Mouse (Mus musculus) heart, adult 2 months (tissue): ENCODE measurements around the gene Sh3rf1. TPM values are rescaled to one million over a fixed set of nuclear protein-coding genes. Genes with fewer than 3 reads are reported as not detected.
A peak's percentile ranks its signal among the peaks of the same experiment; 100 is the strongest.

Experiments
- DNase-seq, 2 experiments: peaks; one replicate each; pipeline ENCODE4 v3.0.0; 2021
- H3K27ac ChIP-seq: fragments of 200-600 bp; 2 replicates; pipeline ENCODE4 v1.8.1; 2022
- H3K27me3 ChIP-seq: fragments of 200-500 bp; 2 replicates; pipeline ENCODE4 v1.6.1; 2012; ENCODE audit warnings: mild to moderate bottlenecking, low read length, inconsistent platforms, mixed read lengths; ENCODE audit not compliant: control insufficient read depth, insufficient read depth
- H3K36me3 ChIP-seq: fragments of 200-500 bp; 2 replicates; pipeline ENCODE4 v1.6.1; 2012; ENCODE audit warnings: low read length, inconsistent platforms; ENCODE audit not compliant: control insufficient read depth, insufficient read depth
- H3K4me1 ChIP-seq: fragments of 200-500 bp; 2 replicates; pipeline ENCODE4 v1.6.1; 2011; ENCODE audit warnings: low read length; ENCODE audit not compliant: control insufficient read depth, insufficient read depth
- H3K4me3 ChIP-seq: fragments of 200-600 bp; 2 replicates; pipeline ENCODE4 v1.8.1; 2022
- H3K79me2 ChIP-seq: fragments of 200-500 bp; replicated peaks from 2 replicates; pipeline ENCODE4 v1.6.1; 2012; ENCODE audit warnings: mild to moderate bottlenecking, inconsistent platforms, low read length, moderate library complexity, mixed read lengths; ENCODE audit not compliant: control insufficient read depth, insufficient read depth
- H3K9ac ChIP-seq: fragments of 200-500 bp; 2 replicates; pipeline ENCODE4 v1.6.1; 2012; ENCODE audit warnings: low read depth, mild to moderate bottlenecking, control low read depth, inconsistent platforms, low read length, mixed read lengths
- CTCF ChIP-seq: fragments of 200-600 bp; IDR thresholded peaks from 2 replicates; pipeline ENCODE4 v1.8.1; 2022; ENCODE audit warnings: antibody characterized with exemption, mild to moderate bottlenecking, moderate library complexity
- EP300 ChIP-seq: fragments of 200-500 bp; IDR thresholded peaks from 2 replicates; pipeline ENCODE4 v1.6.1; 2011; ENCODE audit warnings: low read depth, low read length, control low read depth; ENCODE audit not compliant: insufficient read depth
- POLR2A ChIP-seq: fragments of 200-500 bp; IDR thresholded peaks from 2 replicates; pipeline ENCODE4 v1.6.1; 2011; ENCODE audit warnings: mild to moderate bottlenecking, low read depth, low read length, control low read depth; ENCODE audit not compliant: insufficient read depth
- WGBS: fragments of 180-500 bp; shearing (Covaris S2); methylation state at CpG from one replicate; pipeline ENCODE4 v1.1.7; 2018; 5-methylcytosine and 5-hydroxymethylcytosine counted together
- intact Hi-C: fragments of 180-260 bp; cut with DNase I; formaldehyde crosslinking; loops from one replicate; pipeline ENCODE4 v1.15.1; 2025
- long read RNA-seq: library from polyadenylated mRNA; stranded (forward); transcript quantifications from one replicate; pipeline ENCODE4 v2.0.0, GENCODE M21; 2021
- polyA plus RNA-seq: library from polyadenylated mRNA; depleted of rRNA; stranded (reverse); fragments of >200 nt; gene quantifications from 2 replicates; pipeline ENCODE4 v1.2.3, GENCODE M21; 2012; rRNA removed
- total RNA-seq, 2 experiments: library from RNA; stranded (reverse); gene quantifications; 2 replicates each; pipeline ENCODE4 v1.2.3; 2021

Gene Sh3rf1
- total RNA-seq (1 to 10 TPM; 4.8 to 4.9 TPM), polyA plus RNA-seq (3.1 and 4.2 TPM in 2 replicates)
- long read RNA-seq = 0 reads

- Histone ChIP-seq H3K36me3 (peaks cover 7% of the 10 kb centered on the region; the same call in 1 of the 2 replicates), H3K4me3 (peak within 1 kb of the TSS; percentile 95), H3K27me3 (no peaks in the 10 kb centered on the region), H3K79me2 (no peaks in the 10 kb centered on the region; the same call in 1 of the 2 replicates), H3K4me1 (peaks cover 6% of the 10 kb centered on the region), H3K9ac (peak within 1 kb of the TSS; percentile 99), H3K27ac (peak within 1 kb of the TSS; percentile 88)
- no peak for TF ChIP-seq POLR2A
- peak; percentile 59 for TF ChIP-seq CTCF
- DNase-seq = peak; percentile 89 to 91
- intact Hi-C loops = loop anchor here (2.0 to 10.0 kb wide), 5 partner anchors 59 to 263 kb away; partner anchors contain the start of genes Cbr4 and Clcn3
- WGBS = under 1% methylated on average over 82 of the region's 84 CpGs
These were observed at the start of gene Sh3rf1 for GRCm38 (mm10) chr8:61223729-61224379. Sh3rf1 (plus strand) TSS chr8:61223872.

DNA sequence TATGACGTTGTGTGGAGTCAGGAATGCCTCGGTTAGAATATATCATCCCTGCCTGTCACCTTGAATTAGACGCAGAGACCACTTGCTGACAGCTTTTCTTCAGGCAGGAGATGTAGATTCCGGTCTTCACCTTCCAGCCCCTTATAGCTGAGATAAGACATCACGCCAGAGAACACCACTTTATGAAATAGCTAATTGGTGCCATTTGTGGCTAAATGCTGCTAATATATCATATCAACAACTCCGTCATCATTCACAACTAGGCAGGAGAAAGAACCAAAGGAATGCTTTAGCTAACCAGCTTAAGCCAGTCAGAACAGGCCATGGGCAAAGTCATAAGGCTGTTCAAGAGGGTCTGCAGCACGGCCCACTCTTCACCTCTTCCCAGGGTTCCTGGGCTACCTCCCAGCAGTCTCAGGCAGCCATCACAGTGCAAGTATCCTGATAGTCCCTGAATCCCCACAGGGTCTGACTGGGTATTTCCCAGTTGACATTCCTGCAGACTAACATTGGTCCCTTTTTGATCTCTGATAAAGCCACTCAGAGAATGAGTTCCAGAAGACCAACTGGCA is 49.7 kb upstream of the Sh3rf1 start:
- 63% methylated on average over 7 of the region's 7 CpGs for WGBS
- Histone ChIP-seq H3K79me2 (no peaks in the 10 kb centered on the region), H3K27ac (no peak overlapping the region), H3K36me3 (no peaks in the 10 kb centered on the region), H3K4me3 (no peak overlapping the region), H3K27me3 (no peaks in the 10 kb centered on the region), H3K4me1 (no peaks in the 10 kb centered on the region), H3K9ac (no peak overlapping the region)
- TF ChIP-seq CTCF = no peak
- no peak for TF ChIP-seq POLR2A
- no peak for TF ChIP-seq EP300
- no peak for DNase-seq
- intact Hi-C loops = no loop called here

DNA sequence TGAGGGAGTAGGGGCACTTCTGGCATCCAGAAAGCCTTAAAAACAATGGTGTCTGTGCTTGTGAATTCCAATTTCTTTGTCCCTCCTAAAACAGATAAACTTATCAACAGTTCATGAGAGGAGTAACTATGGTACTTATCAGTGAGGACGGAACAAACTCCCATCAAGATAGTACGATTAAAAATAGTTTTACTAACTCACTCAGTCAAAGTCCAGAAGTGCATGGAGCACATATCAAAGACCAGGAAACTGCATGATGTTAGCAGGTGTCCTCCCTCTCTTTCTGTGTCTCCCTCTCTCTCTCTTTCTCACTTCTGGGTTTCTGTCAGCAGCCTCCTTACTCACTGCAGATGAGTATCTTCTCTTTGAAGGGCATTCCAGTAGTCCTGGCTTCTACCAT is 47.8 kb upstream of the Sh3rf1 start:
- H3K4me1 ChIP-seq = no peaks in the 10 kb centered on the region

GRCm38 (mm10) chr8:61177680-61178593 is 45.7 kb upstream of the Sh3rf1 start:
- no peaks in the 10 kb centered on the region; the same call in 1 of the 2 replicates for H3K4me1 ChIP-seq
- 63% methylated on average over 12 of the region's 12 CpGs for WGBS
- no peak for DNase-seq
- no peaks in the 10 kb centered on the region for H3K79me2 ChIP-seq
- H3K36me3 ChIP-seq = no peaks in the 10 kb centered on the region
- intact Hi-C loops = no loop called here
- H3K27ac ChIP-seq = no peak overlapping the region
- H3K9ac ChIP-seq = no peak overlapping the region
- no peak overlapping the region for H3K4me3 ChIP-seq
- TF ChIP-seq POLR2A (no peak), EP300 (no peak), CTCF (no peak)
- H3K27me3 ChIP-seq = no peaks in the 10 kb centered on the region

More for the DNA sequence above, 47.8 kb upstream of the Sh3rf1 start:
- 41% methylated on average over 2 of the region's 2 CpGs for WGBS
- Histone ChIP-seq H3K27me3 (no peaks in the 10 kb centered on the region), H3K9ac (no peak overlapping the region), H3K36me3 (no peaks in the 10 kb centered on the region), H3K27ac (no peak overlapping the region), H3K79me2 (no peaks in the 10 kb centered on the region), H3K4me3 (no peak overlapping the region)
- intact Hi-C loops = no loop called here
- no peak for TF ChIP-seq POLR2A
- no peak for DNase-seq

- Histone ChIP-seq H3K79me2 (no peaks in the 10 kb centered on the region), H3K36me3 (no peaks in the 10 kb centered on the region), H3K9ac (no peak overlapping the region), H3K27me3 (no peaks in the 10 kb centered on the region), H3K4me3 (no peak overlapping the region), H3K4me1 (no peaks in the 10 kb centered on the region; the same call in 1 of the 2 replicates), H3K27ac (no peak overlapping the region)
- DNase-seq = no peak
- TF ChIP-seq CTCF = no peak
- TF ChIP-seq EP300 = no peak
- TF ChIP-seq POLR2A = no peak
- 74% methylated on average over 11 of the region's 11 CpGs for whole genome bisulfite sequencing
- intact Hi-C loops = no loop called here
These were observed 45.0 kb upstream of the Sh3rf1 start for GRCm38 (mm10) chr8:61178594-61179140.

DNA sequence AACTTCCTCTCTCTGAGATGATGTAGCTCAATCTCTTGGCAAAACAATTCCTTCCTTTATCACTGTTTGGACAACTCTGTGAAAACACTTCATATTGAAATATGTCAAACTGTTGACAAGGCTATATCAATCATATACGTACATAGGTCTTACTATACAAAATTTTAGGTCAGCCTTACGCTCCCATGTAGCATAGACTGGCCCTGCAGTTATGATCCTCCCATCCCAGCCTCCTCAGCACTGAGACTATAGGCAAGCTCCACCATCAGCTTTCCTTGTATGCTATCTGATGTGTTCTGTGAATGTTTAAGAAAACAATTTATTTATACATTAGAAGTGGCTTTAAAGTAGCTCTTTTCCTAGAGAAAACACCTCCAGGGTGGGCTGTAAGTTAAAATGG is 42.1 kb upstream of the Sh3rf1 start:
- Histone ChIP-seq H3K9ac (no peak overlapping the region), H3K36me3 (no peaks in the 10 kb centered on the region), H3K4me3 (no peak overlapping the region), H3K79me2 (no peaks in the 10 kb centered on the region), H3K27ac (no peak overlapping the region), H3K27me3 (no peaks in the 10 kb centered on the region), H3K4me1 (no peaks in the 10 kb centered on the region; the same call in 1 of the 2 replicates)
- DNase-seq = no peak
- intact Hi-C loops = no loop called here
- 72% methylated on average over 2 of the region's 2 CpGs for WGBS
- no peak for TF ChIP-seq POLR2A
- no peak for TF ChIP-seq CTCF
- TF ChIP-seq EP300 = no peak
